Comparison of ENCODE assay signal across 9 mouse cellular contexts in genomic region chr14:34080321-34080997, GRCm38 (mm10). TPM values are rescaled to one million over a fixed set of nuclear protein-coding genes. Genes with fewer than 3 reads are reported as not detected.
DNase-seq lines count a peak whose midpoint lies in the region; ATAC-seq and TF ChIP-seq lines count a peak whose summit lies in the region.
"Had no signal": no experiment of that assay in that cellular context is flagged by ENCODE, and none has a peak within 500 bp of the region (broad histone marks: within the 10 kb centered on the region; RNA-seq: fewer than 3 reads in every experiment).

No protein-coding gene starts in this region.

- TF ChIP-seq RAD21 in CH12.LX (IDR thresholded peaks at IDR 0.05; ENCODE audit: low read depth, low read length): peak; percentile 96

- DNase-seq in CH12.LX (ENCODE audit: extremely low read depth): peak; percentile 87
- DNase-seq in brain, embryonic 14.5 days (ENCODE audit: low read depth): peak; percentile 92
- peak; percentile 96 for DNase-seq in kidney, postnatal 0 days (ENCODE audit: low spot score)
- peak; percentile 56 for DNase-seq in liver, adult 2 months (ENCODE audit: extremely low read depth, low read depth, low spot score)
- peak; percentile 80 for DNase-seq in neural tube, embryonic 10.5 days (ENCODE audit: extremely low spot score, low spot score)
- peak; percentile 84 for DNase-seq in testis, postnatal 10 days (ENCODE audit: low spot score)

- 8% methylated on average over 11 of the region's 11 CpGs for WGBS in heart, embryonic 14.5 days
- WGBS in kidney, postnatal 0 days: 11% methylated on average over 11 of the region's 11 CpGs
- WGBS in liver, adult 2 months: 27% methylated on average over 11 of the region's 11 CpGs

- no peaks in the 10 kb centered on the region for H3K79me2 ChIP-seq in CH12.LX (replicated peaks; ENCODE audit: control insufficient read depth, extremely low read depth, insufficient read depth, poor library complexity, severe bottlenecking)
- no peaks in the 10 kb centered on the region for H3K79me2 ChIP-seq in liver, adult 2 months (ENCODE audit: control insufficient read depth, insufficient read depth, low read length)

- H3K4me2 ChIP-seq in CH12.LX (ENCODE audit: insufficient read depth, low read depth, poor library complexity, severe bottlenecking): no peak overlapping the region
- H3K4me2 ChIP-seq in heart, embryonic 14.5 days (ENCODE audit: low read length): no peak overlapping the region
- H3K4me2 ChIP-seq in kidney, postnatal 0 days (ENCODE audit: low read length): no peak overlapping the region
- H3K4me2 ChIP-seq: heart, embryonic 13.5 days had no signal

- no peak for TF ChIP-seq EP300 in CH12.LX (IDR thresholded peaks at IDR 0.05; ENCODE audit: low read length)

- H3K9me3 ChIP-seq in CH12.LX (replicated peaks; ENCODE audit: low read length): no peaks in the 10 kb centered on the region
- H3K9me3 ChIP-seq in heart, embryonic 14.5 days (ENCODE audit: control insufficient read depth, low read length): no peaks in the 10 kb centered on the region
- H3K9me3 ChIP-seq in kidney, postnatal 0 days (replicated peaks; ENCODE audit: low read length): no peaks in the 10 kb centered on the region
- H3K9me3 ChIP-seq: heart, embryonic 13.5 days had no signal

- dilution Hi-C loops in CH12.LX (cut with MboI; ENCODE audit: extremely low pct_ligation_motif_present, extremely low pct_unique_long_range_greater_than_20kb, low sequenced_read_pairs): no loop called here

- ATAC-seq in heart, embryonic 14.5 days (ENCODE audit: insufficient number of reproducible peaks, insufficient read depth, low FRiP score, low read depth): peak; percentile 28; the same call in 1 of the 2 replicates
- peak; percentile 60 for ATAC-seq in kidney, postnatal 0 days (replicated peaks; ENCODE audit: low FRiP score, low read depth)

- H3K36me3 ChIP-seq in CH12.LX (replicated peaks in 1 of 2; ENCODE audit: control insufficient read depth in 1 of 2, insufficient read depth in 1 of 2, low read length in 1 of 2): no peaks in the 10 kb centered on the region
- H3K36me3 ChIP-seq in heart, embryonic 14.5 days (ENCODE audit: control insufficient read depth, insufficient read depth, low read length): no peaks in the 10 kb centered on the region
- H3K36me3 ChIP-seq in kidney, postnatal 0 days (ENCODE audit: insufficient read depth, low read length): no peaks in the 10 kb centered on the region
- no peaks in the 10 kb centered on the region for H3K36me3 ChIP-seq in liver, adult 2 months (ENCODE audit: control insufficient read depth, insufficient read depth, low read length)
- H3K36me3 ChIP-seq: heart, embryonic 13.5 days had no signal

- TF ChIP-seq CTCF in CH12.LX (conservative IDR thresholded peaks at IDR 0.05 in 1 of 2, IDR thresholded peaks at IDR 0.05 in 1 of 2; ENCODE audit: low read depth in 2 of 2, low read length in 2 of 2): peak; percentile 58 to 96
- peak; percentile 93 for TF ChIP-seq CTCF in brain, embryonic 14.5 days (IDR thresholded peaks at IDR 0.05; ENCODE audit: borderline replicate concordance, extremely low read depth, insufficient read depth, insufficient read length)
- TF ChIP-seq CTCF in embryonic fibroblast, embryonic 13.5 days (IDR thresholded peaks at IDR 0.05; ENCODE audit: borderline replicate concordance, insufficient read depth, low read length): peak; percentile 77; the same call in 1 of the 2 replicates
- TF ChIP-seq CTCF in kidney, postnatal 0 days (IDR thresholded peaks at IDR 0.05; ENCODE audit: low read depth): peak; percentile 97
- peak; percentile 85 for TF ChIP-seq CTCF in liver, adult 2 months (IDR thresholded peaks at IDR 0.05; ENCODE audit: low read depth, low read length)

- no peak for TF ChIP-seq POLR2A in CH12.LX (IDR thresholded peaks at IDR 0.05; ENCODE audit: low read depth, low read length)
- TF ChIP-seq POLR2A in brain, embryonic 14.5 days (IDR thresholded peaks at IDR 0.05; ENCODE audit: borderline replicate concordance, extremely low read depth, insufficient read depth, insufficient read length, poor library complexity, severe bottlenecking): no peak
- TF ChIP-seq POLR2A in embryonic fibroblast, embryonic 13.5 days (IDR thresholded peaks at IDR 0.05; ENCODE audit: low read depth, low read length): no peak
- TF ChIP-seq POLR2A in liver, adult 2 months (IDR thresholded peaks at IDR 0.05; ENCODE audit: extremely low read depth, insufficient read depth, low read length): no peak

- H3K4me3 ChIP-seq in CH12.LX (replicated peaks in 1 of 3; ENCODE audit: low read depth in 2 of 3, low read length in 2 of 3, poor library complexity in 1 of 3): no peak overlapping the region
- H3K4me3 ChIP-seq in embryonic fibroblast, embryonic 13.5 days (ENCODE audit: insufficient read depth, low read length): no peak overlapping the region
- H3K4me3 ChIP-seq in heart, embryonic 14.5 days (ENCODE audit: control insufficient read depth in 1 of 2, insufficient read depth in 1 of 2, low read depth in 1 of 2, low read length in 2 of 2): no peak overlapping the region
- H3K4me3 ChIP-seq in kidney, postnatal 0 days (replicated peaks; ENCODE audit: low read depth, low read length): no peak overlapping the region
- H3K4me3 ChIP-seq in liver, adult 2 months (ENCODE audit: insufficient read depth, low read depth, low read length): no peak overlapping the region
- H3K4me3 ChIP-seq: heart, embryonic 13.5 days had no signal

- no peaks in the 10 kb centered on the region for H3K27me3 ChIP-seq in CH12.LX (replicated peaks)
- H3K27me3 ChIP-seq in heart, embryonic 14.5 days (ENCODE audit: control insufficient read depth, insufficient read depth, low read length): no peaks in the 10 kb centered on the region
- no peaks in the 10 kb centered on the region for H3K27me3 ChIP-seq in kidney, postnatal 0 days (ENCODE audit: insufficient read depth, low read length)
- no peaks in the 10 kb centered on the region for H3K27me3 ChIP-seq in liver, adult 2 months (ENCODE audit: control insufficient read depth, insufficient read depth, low read length)

- in situ Hi-C loops in CH12.LX (cut with MboI; ENCODE audit: low pct_ligation_motif_present, low pct_unique_long_range_greater_than_20kb, low sequenced_read_pairs): loop anchor here (10.0 kb wide), 4 partner anchors 74 to 494 kb away; partner anchors contain the start of genes Mmrn2, Npy4r and Sncg

- H3K4me1 ChIP-seq in CH12.LX (ENCODE audit: control insufficient read depth in 1 of 2, insufficient read depth in 2 of 2): peaks cover 7 to 14% of the 10 kb centered on the region in 2 experiments; a peak in 3 of 4 replicates
- no peaks in the 10 kb centered on the region; the same call in 1 of the 2 replicates for H3K4me1 ChIP-seq in embryonic fibroblast, embryonic 13.5 days (ENCODE audit: control insufficient read depth, insufficient read depth, low read length)
- H3K4me1 ChIP-seq in heart, embryonic 14.5 days (ENCODE audit: control insufficient read depth in 2 of 2, insufficient read depth in 2 of 2, low read length in 2 of 2): peaks cover under 1 to 4% of the 10 kb centered on the region in 2 experiments; a peak in 2 of 4 replicates
- H3K4me1 ChIP-seq in kidney, postnatal 0 days (replicated peaks; ENCODE audit: insufficient read depth, low read length): no peaks in the 10 kb centered on the region
- no peaks in the 10 kb centered on the region for H3K4me1 ChIP-seq in liver, adult 2 months (ENCODE audit: control insufficient read depth, insufficient read depth, low read length)
- H3K4me1 ChIP-seq: heart, embryonic 13.5 days had no signal

- no peak overlapping the region for H3K9ac ChIP-seq in CH12.LX (ENCODE audit: insufficient read depth, low read depth)
- H3K9ac ChIP-seq in heart, embryonic 14.5 days (ENCODE audit: low read length): no peak overlapping the region
- no peak overlapping the region for H3K9ac ChIP-seq in kidney, postnatal 0 days (ENCODE audit: low read depth, low read length)
- no peak overlapping the region for H3K9ac ChIP-seq in liver, adult 2 months (ENCODE audit: low read depth, low read length)
- H3K9ac ChIP-seq: heart, embryonic 13.5 days had no signal

- no peak overlapping the region for H3K27ac ChIP-seq in CH12.LX (ENCODE audit: insufficient read depth, low read depth)
- H3K27ac ChIP-seq in embryonic fibroblast, embryonic 13.5 days (ENCODE audit: insufficient read depth, low read length): no peak overlapping the region
- no peak overlapping the region for H3K27ac ChIP-seq in heart, embryonic 14.5 days (replicated peaks in 1 of 2; ENCODE audit: control insufficient read depth in 1 of 2, insufficient read depth in 1 of 2, low read depth in 2 of 2, low read length in 2 of 2)
- no peak overlapping the region for H3K27ac ChIP-seq in kidney, postnatal 0 days
- no peak overlapping the region for H3K27ac ChIP-seq in liver, adult 2 months (replicated peaks; ENCODE audit: insufficient read depth, low read depth, low read length)
- H3K27ac ChIP-seq: heart, embryonic 13.5 days had no signal

RNA-seq across cellular contexts. Expression of gene Anxa8, which starts 5.3 kb away (rescaled TPM):
- 1.8 and 2.3 TPM in 2 replicates for total RNA-seq in CH12.LX (2012; rRNA removed)
- total RNA-seq in CH12.LX (2014; rRNA removed): 0.23 and 0.24 TPM in 2 replicates
- polyA plus RNA-seq in CH12.LX (2012; ENCODE audit: insufficient read length, low read depth): 0.33 TPM in 1 of 2 replicates, not detected in the other
- polyA plus RNA-seq in brain, embryonic 14.5 days (2012; rRNA removed): 0.46 and 1.1 TPM in 2 replicates
- polyA plus RNA-seq in embryonic fibroblast, embryonic 13.5 days (2011; ENCODE audit: insufficient read length, low read depth, missing spikeins): 28.1 and 42.9 TPM in 2 replicates
- 1.2 TPM in 2 replicates for polyA plus RNA-seq in heart, embryonic 14.5 days (2014; fragmentation: Nextera tagmentation; extraction: Ambion mirVana)
- 1.4 and 2.2 TPM in 2 replicates for polyA plus RNA-seq in kidney, postnatal 0 days (2015; fragmentation: Nextera tagmentation; extraction: Ambion mirVana)
- total RNA-seq in liver, adult 2 months (2014; rRNA removed): 0.07 TPM in 1 of 2 replicates, not detected in the other
- polyA plus RNA-seq in liver, adult 2 months (2012; rRNA removed): not detected in 2 replicates

RNA-seq across cellular contexts. Expression of gene A630023A22Rik, which starts 22.1 kb away (rescaled TPM):
- total RNA-seq in CH12.LX (2012; rRNA removed) (not detected in 2 replicates), CH12.LX (2014; rRNA removed) (not detected in 2 replicates)
- polyA plus RNA-seq in CH12.LX (2012; ENCODE audit: insufficient read length, low read depth): 0.36 TPM in 1 of 2 replicates, not detected in the other
- not detected in 2 replicates for polyA plus RNA-seq in brain, embryonic 14.5 days (2012; rRNA removed)
- polyA plus RNA-seq in embryonic fibroblast, embryonic 13.5 days (2011; ENCODE audit: insufficient read length, low read depth, missing spikeins): 1.6 and 2.8 TPM in 2 replicates
- polyA plus RNA-seq in heart, embryonic 14.5 days (2014; fragmentation: Nextera tagmentation; extraction: Ambion mirVana): not detected in 2 replicates
- polyA plus RNA-seq in kidney, postnatal 0 days (2015; fragmentation: Nextera tagmentation; extraction: Ambion mirVana): not detected in 2 replicates
- not detected in 2 replicates for total RNA-seq in liver, adult 2 months (2014; rRNA removed)
- not detected in 2 replicates for polyA plus RNA-seq in liver, adult 2 months (2012; rRNA removed)
- polyA plus RNA-seq: heart, embryonic 13.5 days had no signal

RNA-seq across cellular contexts. Expression of gene Antxrl, which starts 28.0 kb away (rescaled TPM):
- total RNA-seq in CH12.LX (2012; rRNA removed) (not detected in 2 replicates), CH12.LX (2014; rRNA removed) (not detected in 2 replicates)
- not detected in 2 replicates for polyA plus RNA-seq in CH12.LX (2012; ENCODE audit: insufficient read length, low read depth)
- not detected in 2 replicates for polyA plus RNA-seq in brain, embryonic 14.5 days (2012; rRNA removed)
- not detected in 2 replicates for polyA plus RNA-seq in embryonic fibroblast, embryonic 13.5 days (2011; ENCODE audit: insufficient read length, low read depth, missing spikeins)
- not detected in 2 replicates for polyA plus RNA-seq in heart, embryonic 14.5 days (2014; fragmentation: Nextera tagmentation; extraction: Ambion mirVana)
- polyA plus RNA-seq in kidney, postnatal 0 days (2015; fragmentation: Nextera tagmentation; extraction: Ambion mirVana): not detected in 2 replicates
- not detected in 2 replicates for total RNA-seq in liver, adult 2 months (2014; rRNA removed)
- not detected in 2 replicates for polyA plus RNA-seq in liver, adult 2 months (2012; rRNA removed)
- polyA plus RNA-seq: heart, embryonic 13.5 days had no signal
